Mouse (Mus musculus) thymus, postnatal 36 days (tissue): Measurements from ENCODE around the gene Mkrn1.
"Not testable (repeated sequence)": the region's sequence is repeated elsewhere in the genome, so short reads cannot be mapped to it uniquely, and the experiment has no call there.

Source experiments
- DNase-seq, 2 experiments: peaks; one replicate each; pipeline ENCODE4 v3.0.0; 2022; ENCODE audit warnings: mixed read lengths in 2 of 2

Mkrn1 gene

DNA sequence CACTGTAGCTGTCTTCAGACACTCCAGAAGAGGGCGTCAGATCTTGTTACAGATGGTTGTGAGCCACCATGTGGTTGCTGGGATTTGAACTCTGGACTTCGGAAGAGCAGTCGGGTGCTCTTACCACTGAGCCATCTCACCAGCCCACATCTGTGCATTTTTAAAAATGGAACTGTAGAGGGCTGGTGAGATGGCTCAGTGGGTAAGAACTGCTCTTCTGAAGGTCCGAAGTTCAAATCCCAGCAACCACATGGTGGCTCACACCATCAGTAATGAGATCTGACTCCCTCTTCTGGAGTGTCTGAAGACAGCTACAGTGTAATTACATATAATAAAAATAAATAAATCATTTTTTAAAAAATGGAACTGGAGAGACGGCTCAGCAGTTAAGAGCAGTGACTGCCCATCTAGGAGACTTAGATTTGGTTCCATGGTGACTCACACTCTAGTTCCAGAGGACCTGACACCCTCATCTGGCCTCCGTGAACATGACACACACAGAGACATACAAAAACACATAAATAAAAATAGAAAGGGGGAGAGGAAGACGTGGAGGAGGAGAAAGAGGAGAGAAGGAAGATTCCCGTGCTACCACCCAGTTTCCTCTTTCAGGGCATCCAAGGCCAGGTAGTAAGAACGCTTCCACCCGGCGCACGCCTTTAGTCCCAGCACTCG lies 42.0 kb downstream of the Mkrn1 start:
- DNase-seq: not testable (repeated sequence)

DNA sequence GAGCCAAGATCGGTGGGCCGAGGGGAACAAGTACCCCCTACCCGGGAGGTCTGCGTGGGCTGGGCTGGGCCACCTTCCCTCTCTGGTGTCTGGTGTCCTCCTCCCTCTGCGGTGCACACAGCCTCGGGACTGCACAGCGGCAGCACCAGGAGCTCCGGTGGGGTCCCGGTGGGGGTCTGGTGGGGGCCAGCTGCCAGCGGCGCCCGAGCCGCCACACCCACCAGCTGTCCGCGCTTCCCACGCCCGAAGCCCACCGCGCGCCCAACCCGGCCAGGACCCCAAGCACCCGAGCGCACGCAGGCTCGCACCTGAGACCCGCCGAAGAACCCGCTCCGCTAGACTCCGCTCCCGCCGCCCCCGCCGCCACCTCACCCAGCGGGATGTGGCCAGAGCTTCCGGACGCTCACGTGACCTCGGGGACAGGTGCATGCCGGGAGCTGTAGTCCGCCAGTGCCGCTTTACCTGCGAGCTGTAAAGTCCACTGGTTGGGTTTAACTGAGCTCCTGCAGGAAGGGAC lies 42.9 kb downstream of the Mkrn1 start, which contains the start of gene Slc37a3:
Slc37a3 (minus strand) TSS at position 365 of the 517 bp plus-strand sequence.
- DNase-seq: peak; percentile 92 to 94

DNA sequence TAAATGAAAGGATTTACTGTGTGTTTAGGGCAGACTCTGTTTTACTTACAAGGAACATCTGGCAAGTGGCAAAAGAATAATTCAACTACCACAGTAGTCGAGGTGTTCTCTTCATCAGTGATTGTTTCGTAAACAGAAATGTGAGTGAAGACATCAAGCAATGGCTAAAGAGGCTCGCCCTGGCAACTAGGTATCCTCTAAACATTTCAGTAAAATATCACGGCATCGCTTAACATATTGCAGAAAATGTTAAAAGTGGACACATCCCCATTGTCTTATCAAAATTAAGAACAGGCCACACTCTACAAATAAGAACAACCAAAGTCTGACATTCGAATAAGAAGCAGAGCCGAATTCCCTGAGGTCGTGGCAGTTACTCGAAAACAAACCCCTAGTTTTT lies 43.5 kb downstream of the Mkrn1 start:
- DNase-seq: no peak

DNA sequence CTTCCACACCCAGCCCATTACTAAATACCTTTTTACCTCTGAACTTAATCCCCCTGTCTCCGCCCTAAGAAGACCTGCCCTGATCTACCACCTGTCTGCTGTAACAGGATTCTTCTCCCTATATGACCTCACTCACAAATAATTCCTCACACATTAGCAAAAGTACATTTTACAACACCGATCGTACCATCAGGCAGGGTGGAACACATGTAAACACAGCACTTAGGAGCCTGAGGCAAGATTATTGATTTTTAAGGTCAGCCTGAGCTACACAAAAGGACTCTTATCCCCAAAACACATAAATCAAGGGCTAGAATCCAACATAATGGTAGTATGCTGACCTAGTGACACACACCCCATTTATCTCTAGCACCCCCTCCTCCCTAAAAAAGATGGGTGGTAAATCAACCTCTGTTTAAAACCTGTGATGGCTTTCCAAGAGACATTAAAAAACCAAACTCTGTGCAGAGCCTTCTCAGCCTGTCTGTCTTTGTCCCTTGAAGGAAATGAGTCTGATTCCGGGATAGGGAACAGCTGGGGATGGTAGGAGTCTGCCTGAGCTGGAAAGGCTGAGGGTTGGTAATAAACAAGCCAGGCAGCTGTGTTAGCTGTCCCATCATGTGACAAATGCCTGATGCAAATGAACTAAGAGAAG lies 46.8 kb downstream of the Mkrn1 start:
- no peak for DNase-seq

DNA sequence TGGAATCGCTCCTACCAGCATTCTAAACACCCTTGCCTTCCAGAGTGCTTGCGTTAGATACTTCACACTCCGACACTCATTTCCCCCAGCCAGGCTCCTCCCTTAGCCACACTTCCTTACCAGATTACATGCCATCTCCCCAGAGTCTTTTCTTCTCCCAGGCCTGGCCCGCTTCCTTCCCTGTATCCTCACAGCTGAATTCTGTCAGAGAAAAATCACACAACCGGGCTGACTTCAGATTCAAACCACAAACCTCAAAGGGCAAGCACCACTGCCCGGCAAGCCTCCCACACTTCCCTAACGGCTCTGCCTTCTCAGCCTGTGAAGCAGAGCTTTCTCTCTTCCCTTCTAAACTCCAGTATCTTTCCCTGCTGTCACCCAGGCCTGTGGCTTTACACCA lies 47.5 kb downstream of the Mkrn1 start:
- DNase-seq: peak in 1 of 2 experiments; percentile 9

DNA sequence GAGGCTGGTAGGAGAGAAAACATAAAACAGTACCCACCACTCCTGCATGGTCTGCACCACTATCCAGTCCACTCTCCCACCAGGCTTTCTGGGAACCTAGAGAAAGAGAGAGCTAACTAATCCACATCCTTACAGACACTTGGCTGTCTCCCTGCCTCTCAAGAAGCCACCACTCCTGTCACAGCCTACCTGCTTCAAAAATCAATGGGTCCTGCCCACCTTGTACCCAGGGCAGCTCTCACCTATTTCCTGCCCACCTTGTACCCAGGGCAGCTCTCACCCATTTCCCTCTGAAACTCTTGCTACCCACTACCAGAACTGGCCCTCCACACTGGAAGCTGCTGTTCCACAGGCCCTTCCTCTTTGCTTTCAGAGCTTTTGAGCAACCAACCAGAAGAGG lies 48.2 kb downstream of the Mkrn1 start:
- no peak for DNase-seq

DNA sequence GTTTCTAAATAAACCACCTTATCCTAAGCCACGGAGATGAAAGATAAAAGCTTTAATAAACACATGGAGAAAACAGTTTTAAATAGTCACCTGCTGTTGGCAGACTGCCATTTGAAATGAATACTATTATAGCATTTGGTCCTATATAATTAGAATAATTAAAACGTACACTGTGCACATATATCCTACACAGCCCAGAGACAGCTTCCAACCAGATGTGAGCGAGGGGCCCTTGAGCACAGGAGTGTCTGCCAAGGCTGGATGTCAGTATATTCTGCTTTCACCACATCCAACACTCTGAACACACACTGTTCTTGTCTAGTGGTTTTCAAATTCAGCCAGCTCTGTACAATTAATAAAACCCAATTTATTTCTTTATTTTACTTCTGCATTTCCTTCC lies 50.6 kb downstream of the Mkrn1 start:
- DNase-seq: no peak

DNA sequence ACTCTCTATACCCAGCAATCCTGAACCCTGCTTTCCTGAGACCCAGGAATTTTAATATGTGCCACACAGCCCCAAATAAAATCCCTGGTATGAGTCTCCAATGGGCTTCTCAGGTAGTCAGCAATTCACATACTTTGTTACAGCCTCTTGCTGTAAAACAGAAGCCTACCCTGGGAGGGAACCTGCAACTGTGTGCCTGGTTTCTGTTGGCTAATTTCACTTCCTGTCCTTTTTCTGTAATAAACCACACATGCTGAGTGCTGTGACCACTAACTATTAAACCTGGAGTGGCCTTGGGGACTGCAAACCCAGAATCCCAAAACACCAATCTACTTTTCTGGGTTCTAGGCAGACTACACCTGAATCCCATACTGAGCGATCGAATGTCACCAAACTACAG lies 57.6 kb downstream of the Mkrn1 start:
- no peak for DNase-seq

DNA sequence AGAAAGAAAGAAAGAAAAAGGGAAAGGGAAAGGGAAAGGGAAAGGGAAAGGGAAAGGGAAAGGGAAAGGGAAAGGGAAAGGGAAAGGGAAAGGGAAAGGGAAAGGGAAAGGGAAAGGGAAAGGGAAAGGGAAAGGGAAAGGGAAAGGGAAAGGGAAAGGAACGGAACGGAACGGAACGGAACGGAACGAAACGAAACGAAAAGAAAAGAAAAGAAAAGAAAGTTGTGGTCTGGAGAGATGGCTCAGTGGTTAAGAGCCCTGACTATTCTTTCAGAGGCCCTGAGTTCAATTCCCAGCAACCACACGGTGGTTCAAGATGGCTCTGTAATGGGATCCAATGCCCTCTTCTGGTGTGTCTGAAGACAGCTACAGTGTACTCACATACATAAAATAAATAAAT lies 61.1 kb downstream of the Mkrn1 start:
- DNase-seq: not testable (repeated sequence)

DNA sequence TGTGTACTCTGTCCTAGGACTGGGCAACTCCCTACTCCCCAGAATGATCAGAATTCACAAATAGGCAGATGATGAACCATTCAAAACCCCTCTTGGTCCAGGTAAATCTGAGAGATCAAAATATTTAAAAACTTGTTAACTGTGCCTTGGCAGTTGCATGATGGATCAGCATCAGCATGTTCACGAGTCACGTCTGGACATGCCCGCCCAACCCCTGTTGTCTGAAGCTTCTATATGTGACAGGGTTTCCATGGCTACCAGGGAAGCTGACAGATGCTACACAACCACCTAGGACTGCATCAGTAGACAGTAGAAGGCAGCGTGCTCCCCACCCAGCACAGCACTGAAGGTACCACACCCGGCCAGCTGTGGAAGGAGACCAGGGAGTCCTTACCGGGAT lies 71.3 kb downstream of the Mkrn1 start:
- DNase-seq: no peak

DNA sequence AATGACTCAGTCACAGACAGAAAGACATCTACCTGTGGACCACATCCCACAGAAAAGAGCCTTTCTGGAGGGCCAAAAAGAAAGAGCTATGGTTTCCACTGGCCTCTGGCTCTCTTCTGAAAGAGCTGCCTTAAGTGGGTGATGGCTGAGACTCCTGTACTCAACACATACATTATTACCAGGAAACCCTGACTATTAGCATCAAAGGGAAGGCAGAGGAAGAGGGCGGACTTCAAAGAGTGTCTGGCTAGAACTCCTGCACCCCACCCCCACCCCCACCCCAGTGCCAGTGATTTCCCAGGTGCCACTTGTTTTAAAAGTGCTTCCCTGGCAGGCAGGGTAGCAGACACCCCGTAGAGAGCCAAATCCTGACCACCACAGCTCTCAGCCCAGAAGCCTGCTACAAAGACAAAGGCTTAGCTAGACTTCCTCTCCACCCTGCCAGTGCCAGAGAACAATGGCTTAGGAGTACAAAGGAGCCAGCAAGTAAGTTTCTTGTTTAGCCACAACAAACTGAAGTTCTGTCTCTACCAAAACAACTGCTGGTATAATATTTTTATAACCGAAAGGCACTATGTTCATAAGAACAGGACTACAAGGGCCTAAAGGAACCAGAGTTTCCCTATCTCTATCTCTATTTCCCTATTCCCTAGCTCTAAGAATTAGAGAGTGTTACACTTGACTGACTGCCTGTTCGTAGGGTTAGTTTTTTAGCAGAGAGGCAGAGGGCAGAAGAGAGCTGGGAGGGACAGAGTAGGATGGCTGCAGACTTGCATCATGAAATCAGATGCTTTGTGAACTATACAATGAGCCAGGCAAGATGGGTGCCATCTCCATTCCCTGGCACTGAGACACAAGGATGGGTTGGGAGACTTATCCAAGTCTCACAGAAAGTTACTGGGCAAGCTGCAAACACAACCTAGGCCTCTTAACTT lies 72.1 kb downstream of the Mkrn1 start:
- DNase-seq: peak; percentile 32 to 33
